Mouse (Mus musculus) thymus, adult 2 months (tissue): ENCODE results near the gene Ttc39a. TPM values are rescaled to one million over a fixed set of nuclear protein-coding genes. Genes with fewer than 3 reads are reported as not detected.

Experiments
- DNase-seq: peaks from one replicate; pipeline ENCODE4 v3.0.0; 2021
- H3K27ac ChIP-seq: fragments of 200-500 bp; 2 replicates; pipeline ENCODE4 v1.5.1; 2012; ENCODE audit warnings: low read length, control low read depth; ENCODE audit not compliant: control insufficient read depth, insufficient read depth
- H3K27me3 ChIP-seq: fragments of 200-500 bp; 2 replicates; pipeline ENCODE4 v1.6.1; 2012; ENCODE audit warnings: mild to moderate bottlenecking, low read length, moderate library complexity, mixed read lengths; ENCODE audit not compliant: control insufficient read depth, insufficient read depth
- H3K36me3 ChIP-seq: fragments of 200-500 bp; 2 replicates; pipeline ENCODE4 v1.6.1; 2012; ENCODE audit warnings: mild to moderate bottlenecking, low read length, moderate library complexity; ENCODE audit not compliant: control insufficient read depth, insufficient read depth
- H3K4me1 ChIP-seq: fragments of 200-500 bp; replicated peaks from 2 replicates; pipeline ENCODE4 v1.6.1; 2012; ENCODE audit warnings: low read length; ENCODE audit not compliant: control insufficient read depth, insufficient read depth
- H3K4me3 ChIP-seq: fragments of 200-500 bp; 2 replicates; pipeline ENCODE4 v1.5.1; 2012; ENCODE audit warnings: mild to moderate bottlenecking, low read length, control low read depth, moderate library complexity; ENCODE audit not compliant: control insufficient read depth, insufficient read depth
- CTCF ChIP-seq: fragments of 200-500 bp; IDR thresholded peaks from 2 replicates; pipeline ENCODE4 v1.5.1; 2012; ENCODE audit warnings: mild to moderate bottlenecking, control low read depth, low read length, moderate library complexity, borderline replicate concordance; ENCODE audit not compliant: control insufficient read depth, poor library complexity, insufficient read depth; ENCODE audit errors: extremely low read depth
- POLR2A ChIP-seq: fragments of 200-500 bp; IDR thresholded peaks from 2 replicates; pipeline ENCODE4 v1.6.1; 2012; ENCODE audit warnings: mild to moderate bottlenecking, low read length, control low read depth, moderate library complexity; ENCODE audit not compliant: control insufficient read depth, poor library complexity, insufficient read depth; ENCODE audit errors: extremely low read depth
- WGBS: fragments of 180-500 bp; shearing (Covaris S2); methylation state at CpG from one replicate; pipeline ENCODE4 v1.1.7; 2018; 5-methylcytosine and 5-hydroxymethylcytosine counted together
- polyA plus RNA-seq: library from polyadenylated mRNA; depleted of rRNA; stranded (reverse); fragments of >200 nt; gene quantifications from 2 replicates; pipeline ENCODE4 v1.2.3, GENCODE M21; 2012

Gene Ttc39a
- polyA plus RNA-seq, 1 experiment: 15.0 TPM

DNA sequence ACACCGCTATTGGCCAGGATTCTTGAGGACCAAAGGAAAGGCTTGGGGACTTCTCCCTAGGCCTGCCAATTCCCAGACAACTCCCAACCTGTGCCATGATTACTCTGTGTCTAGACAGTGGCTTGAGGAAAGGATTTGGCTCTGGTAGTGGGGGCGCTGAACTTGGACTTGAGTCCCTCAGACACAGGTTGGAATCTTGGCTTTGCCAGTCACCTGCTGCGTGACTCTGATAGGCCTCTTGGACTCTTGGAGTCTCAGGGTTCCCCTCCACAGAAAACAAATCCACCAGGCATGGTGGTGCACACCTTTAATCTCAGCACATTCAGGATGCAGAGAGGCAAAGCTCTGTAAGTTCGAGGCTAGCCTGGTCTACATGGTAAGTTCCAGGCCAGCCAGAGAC is 13.1 kb downstream of the Ttc39a start:
- H3K27ac ChIP-seq: no peak overlapping the region
- WGBS: 96% methylated on average over 4 of the region's 4 CpGs

DNA sequence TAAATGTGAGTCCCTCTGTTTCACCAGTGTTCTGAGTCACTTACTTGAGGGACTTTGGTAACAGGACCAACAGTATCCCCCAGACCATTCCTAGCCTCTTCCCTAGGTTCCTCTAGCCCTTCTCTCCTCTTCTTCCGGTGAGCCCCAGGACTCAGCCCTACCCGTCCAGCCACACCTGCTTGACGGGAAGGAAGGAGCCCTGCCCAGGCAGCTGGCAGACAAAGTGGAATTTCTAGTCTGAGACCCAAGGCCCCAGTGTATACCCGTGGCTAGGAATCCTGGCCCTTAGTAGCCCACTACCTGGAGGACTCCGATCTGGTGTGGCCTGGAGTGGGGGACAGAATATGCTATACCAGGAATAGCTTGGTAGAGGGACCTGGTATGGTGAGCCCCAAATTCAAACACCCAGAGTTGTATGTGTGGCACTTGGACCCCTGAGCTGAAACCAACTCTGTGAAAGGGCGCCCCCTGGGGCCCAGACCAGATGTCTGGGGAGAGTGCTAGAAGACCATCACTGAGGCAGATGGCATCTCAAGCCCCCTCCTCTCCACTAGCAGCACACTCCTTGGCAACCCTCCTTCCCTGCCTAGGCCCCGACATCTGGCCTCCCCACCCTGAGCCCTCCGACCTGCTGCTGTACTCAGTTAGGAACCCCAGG is 13.8 kb downstream of the Ttc39a start:
- H3K27ac ChIP-seq: no peak overlapping the region
- H3K4me3 ChIP-seq: no peak overlapping the region
- no peak for TF ChIP-seq POLR2A
- peak; percentile 24; the same call in 1 of the 2 replicates for TF ChIP-seq CTCF
- 96% methylated on average over 8 of the region's 8 CpGs for WGBS
- DNase-seq: peak; percentile 41
- no peaks in the 10 kb centered on the region for H3K27me3 ChIP-seq
- no peaks in the 10 kb centered on the region for H3K36me3 ChIP-seq
- no peaks in the 10 kb centered on the region for H3K4me1 ChIP-seq

More for the DNA sequence above, 13.1 kb downstream of the Ttc39a start:
- TF ChIP-seq CTCF: no peak
- no peak for TF ChIP-seq POLR2A
- Histone ChIP-seq H3K4me1 (no peaks in the 10 kb centered on the region), H3K4me3 (no peak overlapping the region), H3K27me3 (no peaks in the 10 kb centered on the region), H3K36me3 (no peaks in the 10 kb centered on the region)
- DNase-seq: no peak

DNA sequence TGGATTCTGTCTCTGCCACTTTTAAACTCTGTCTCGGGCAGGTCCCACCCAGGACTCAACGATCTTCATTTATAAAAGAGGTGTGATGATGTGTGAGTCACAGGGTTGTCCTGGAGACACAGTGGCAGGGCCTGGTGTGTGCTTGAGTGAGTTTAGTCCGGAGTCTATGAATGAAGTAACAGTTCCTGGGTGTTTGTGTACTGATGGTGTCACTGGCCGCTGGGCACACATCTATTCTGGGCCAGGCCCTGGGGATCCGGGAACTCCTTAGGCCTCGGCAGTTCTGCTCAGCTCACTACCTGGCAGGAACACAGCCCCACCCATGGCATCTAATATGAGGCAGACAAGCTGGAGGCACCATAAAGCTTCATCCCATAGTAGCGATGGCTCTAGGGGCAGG is 15.2 kb downstream of the Ttc39a start:
- Histone ChIP-seq H3K27me3 (no peaks in the 10 kb centered on the region), H3K4me3 (no peak overlapping the region), H3K36me3 (no peaks in the 10 kb centered on the region), H3K4me1 (no peaks in the 10 kb centered on the region), H3K27ac (no peak overlapping the region)
- WGBS: 96% methylated on average over 7 of the region's 7 CpGs
- TF ChIP-seq POLR2A (no peak), CTCF (no peak)
- no peak for DNase-seq

GRCm38 (mm10) chr4:109422436-109422835 is 16.0 kb downstream of the Ttc39a start:
- WGBS: 95% methylated on average over 6 of the region's 6 CpGs
- Histone ChIP-seq H3K27ac (no peak overlapping the region), H3K27me3 (no peaks in the 10 kb centered on the region), H3K4me1 (no peaks in the 10 kb centered on the region), H3K36me3 (no peaks in the 10 kb centered on the region), H3K4me3 (no peak overlapping the region)
- no peak for DNase-seq
- TF ChIP-seq CTCF (no peak), POLR2A (no peak)

DNA sequence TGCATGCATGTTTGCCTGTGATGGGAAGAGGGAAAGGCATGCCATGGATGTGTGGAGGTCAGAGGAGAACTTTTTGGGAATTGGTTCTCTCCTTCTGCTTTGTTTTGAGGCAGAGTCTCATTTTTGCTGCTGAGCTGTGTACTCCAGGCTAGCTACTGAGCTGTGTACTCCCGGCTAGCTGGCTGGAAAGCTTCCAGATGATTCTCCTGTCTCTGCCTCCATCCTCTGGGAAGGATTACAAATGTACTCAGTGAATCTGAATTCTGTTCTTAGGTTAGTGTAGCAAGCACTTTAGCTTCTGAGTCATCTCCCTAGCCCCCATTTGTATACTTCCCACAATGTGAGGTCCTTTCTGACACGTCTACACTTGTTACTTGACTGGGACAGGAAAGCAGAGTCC is 17.0 kb downstream of the Ttc39a start:
- H3K36me3 ChIP-seq: no peaks in the 10 kb centered on the region
- TF ChIP-seq CTCF: no peak
- TF ChIP-seq POLR2A: no peak
- H3K4me3 ChIP-seq: no peak overlapping the region
- 90% methylated on average over 2 of the region's 2 CpGs for WGBS
- no peak overlapping the region for H3K27ac ChIP-seq
- no peak for DNase-seq
- no peaks in the 10 kb centered on the region for H3K4me1 ChIP-seq
- H3K27me3 ChIP-seq: no peaks in the 10 kb centered on the region

DNA sequence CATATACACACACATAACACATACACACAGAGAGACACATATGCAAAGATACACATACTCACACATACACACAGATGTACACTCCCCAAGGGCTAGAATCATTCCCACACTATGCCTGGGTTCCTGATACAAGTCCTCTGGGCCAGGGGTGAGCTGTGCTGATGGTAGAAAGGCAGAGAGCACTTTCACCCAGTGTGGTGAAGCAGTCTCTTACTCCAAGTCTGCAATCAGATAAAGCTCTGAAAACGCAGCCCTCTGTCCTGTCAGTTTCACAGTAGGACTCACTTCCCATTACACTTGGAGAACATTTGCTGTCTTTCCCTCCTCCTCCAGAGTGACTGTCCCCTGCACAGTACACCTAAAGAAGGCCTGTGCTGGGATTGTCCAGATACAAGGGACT is 20.6 kb downstream of the Ttc39a start:
- 74% methylated on average over 1 of the region's 1 CpGs for WGBS
- no peaks in the 10 kb centered on the region for H3K36me3 ChIP-seq
- H3K4me3 ChIP-seq: no peak overlapping the region
- no peak overlapping the region for H3K27ac ChIP-seq
- no peak for TF ChIP-seq CTCF
- no peak for TF ChIP-seq POLR2A
- DNase-seq: no peak
- no peaks in the 10 kb centered on the region for H3K27me3 ChIP-seq
- no peaks in the 10 kb centered on the region for H3K4me1 ChIP-seq

GRCm38 (mm10) chr4:109430250-109430649 is 23.8 kb downstream of the Ttc39a start:
- WGBS: 87% methylated on average over 7 of the region's 7 CpGs
- H3K4me3 ChIP-seq: no peak overlapping the region
- no peaks in the 10 kb centered on the region for H3K36me3 ChIP-seq
- no peak for DNase-seq
- TF ChIP-seq CTCF (no peak), POLR2A (no peak)
- H3K27ac ChIP-seq: no peak overlapping the region
- H3K27me3 ChIP-seq: no peaks in the 10 kb centered on the region
- H3K4me1 ChIP-seq: no peaks in the 10 kb centered on the region; the same call in 1 of the 2 replicates
